Mouse (Mus musculus): ENCODE results near the gene Cdkl4.

The Cdkl4 gene

GRCm38 (mm10) chr17:80488918-80489317 is 88.7 kb downstream of the Cdkl4 start:
- no peak for ATAC-seq (ENCODE audit: insufficient number of reproducible peaks, low FRiP score, low TSS enrichment)

- ATAC-seq (ENCODE audit: insufficient number of reproducible peaks, low FRiP score, low TSS enrichment), result no peak
Measured at GRCm38 (mm10) chr17:80485160-80485559, 92.5 kb downstream of the Cdkl4 start.

GRCm38 (mm10) chr17:80480855-80481224 is 96.8 kb downstream of the Cdkl4 start:
- ATAC-seq (ENCODE audit: insufficient number of reproducible peaks, low FRiP score, low TSS enrichment), result no peak

- ATAC-seq (ENCODE audit: insufficient number of reproducible peaks, low FRiP score, low TSS enrichment), result peak; percentile 80
Measured at GRCm38 (mm10) chr17:80480031-80480854, 97.4 kb downstream of the Cdkl4 start, which contains the start of gene Sos1. TSS of gene Sos1 (minus strand) at chr17:80480453.

- 0 out of 2 replicates have a peak, but pooled peaks have one; percentile 5 for ATAC-seq (ENCODE audit: insufficient number of reproducible peaks, low FRiP score, low TSS enrichment)
Measured at GRCm38 (mm10) chr17:80479295-80480030, 98.2 kb downstream of the Cdkl4 start.

GRCm38 (mm10) chr17:80477679-80478078 is 99.9 kb downstream of the Cdkl4 start:
- ATAC-seq (ENCODE audit: insufficient number of reproducible peaks, low FRiP score, low TSS enrichment), result no peak

- no peak for ATAC-seq (ENCODE audit: insufficient number of reproducible peaks, low FRiP score, low TSS enrichment)
Measured at GRCm38 (mm10) chr17:80476496-80476895, 101.1 kb downstream of the Cdkl4 start.
